Mouse (Mus musculus): ENCODE measurements around the gene Hinfp.
A peak's percentile ranks its signal among the peaks of the same experiment; 100 is the strongest.
"Not testable (repeated sequence)": the region's sequence is repeated elsewhere in the genome, so short reads cannot be mapped to it uniquely, and the experiment has no call there.

Hinfp gene

GRCm38 (mm10) chr9:44305466-44306079, at the start of gene Hinfp:
Gene Hinfp (minus strand): TSS chr9:44305671.
- peak; percentile 99 for DNase-seq (ENCODE audit: low read depth)

GRCm38 (mm10) chr9:44353142-44353541, 47.7 kb upstream of the Hinfp start:
- DNase-seq (ENCODE audit: low read depth), result no peak

DNA sequence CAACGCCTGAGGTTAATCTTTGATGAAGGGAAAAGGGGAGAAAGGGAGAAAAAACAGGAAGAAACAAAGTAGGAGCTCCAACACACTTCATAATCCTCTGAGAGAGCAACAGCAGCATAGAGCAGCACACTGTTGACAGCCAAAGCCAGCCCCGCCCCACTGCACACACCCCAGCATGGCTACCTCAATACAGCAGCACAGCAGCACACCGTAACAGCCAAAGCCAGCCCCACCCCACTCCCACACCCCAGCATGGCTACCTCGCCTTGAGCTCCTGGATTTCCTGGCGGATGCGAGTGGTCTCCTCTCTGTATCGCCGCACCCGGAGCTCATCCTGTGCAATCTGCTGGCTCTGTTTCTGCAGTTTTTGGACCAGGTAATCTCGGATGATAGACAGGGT, 46.9 kb upstream of the Hinfp start:
- no peak for DNase-seq (ENCODE audit: low read depth)

DNA sequence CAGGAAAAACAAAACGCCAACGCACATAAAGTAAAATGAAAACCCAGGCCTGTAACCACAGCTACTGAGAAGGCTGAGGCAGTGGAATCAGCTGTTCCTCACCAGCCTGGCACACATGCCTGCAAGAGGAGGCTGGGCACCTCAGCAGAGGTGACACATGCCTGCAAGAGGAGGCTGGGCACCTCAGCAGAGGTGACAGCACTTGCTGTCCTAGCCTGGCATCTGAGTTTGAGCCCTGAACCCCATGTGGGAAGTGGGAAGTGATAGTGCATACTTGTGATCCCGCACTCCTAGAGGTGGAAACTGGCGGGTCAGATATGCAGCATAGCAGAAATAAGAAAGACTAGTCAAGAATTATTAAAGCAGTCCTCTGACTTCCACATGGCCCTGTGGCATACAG, 45.9 kb upstream of the Hinfp start:
- DNase-seq (ENCODE audit: low read depth), result no peak

- no peak for DNase-seq (ENCODE audit: low read depth)
These were observed 43.1 kb upstream of the Hinfp start for GRCm38 (mm10) chr9:44348546-44348945.

DNA sequence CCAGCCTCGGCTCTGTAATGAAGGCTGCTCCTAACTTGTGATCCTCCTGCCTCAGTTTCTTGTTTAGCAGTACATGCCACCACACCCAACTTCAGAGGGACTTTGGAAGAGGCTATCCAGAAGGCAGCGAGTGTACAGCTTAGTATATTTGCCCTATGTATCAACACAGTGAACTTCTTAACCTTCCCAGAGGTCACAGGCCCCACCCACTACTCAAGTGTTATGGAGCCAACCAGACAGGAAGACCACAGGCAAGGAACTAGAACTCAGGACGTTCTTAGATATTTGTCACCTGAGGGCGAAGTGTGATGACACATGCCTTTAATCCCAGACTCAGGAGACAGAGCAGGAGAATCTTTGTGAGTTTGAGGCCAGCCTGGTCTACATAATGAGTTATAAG, 42.1 kb upstream of the Hinfp start:
- DNase-seq (ENCODE audit: low read depth), result no peak

- DNase-seq (ENCODE audit: low read depth), result no peak
These were observed 41.7 kb upstream of the Hinfp start for GRCm38 (mm10) chr9:44347166-44347565.

- no peak for DNase-seq (ENCODE audit: low read depth)
These were observed 40.3 kb upstream of the Hinfp start for GRCm38 (mm10) chr9:44345570-44346433.

DNA sequence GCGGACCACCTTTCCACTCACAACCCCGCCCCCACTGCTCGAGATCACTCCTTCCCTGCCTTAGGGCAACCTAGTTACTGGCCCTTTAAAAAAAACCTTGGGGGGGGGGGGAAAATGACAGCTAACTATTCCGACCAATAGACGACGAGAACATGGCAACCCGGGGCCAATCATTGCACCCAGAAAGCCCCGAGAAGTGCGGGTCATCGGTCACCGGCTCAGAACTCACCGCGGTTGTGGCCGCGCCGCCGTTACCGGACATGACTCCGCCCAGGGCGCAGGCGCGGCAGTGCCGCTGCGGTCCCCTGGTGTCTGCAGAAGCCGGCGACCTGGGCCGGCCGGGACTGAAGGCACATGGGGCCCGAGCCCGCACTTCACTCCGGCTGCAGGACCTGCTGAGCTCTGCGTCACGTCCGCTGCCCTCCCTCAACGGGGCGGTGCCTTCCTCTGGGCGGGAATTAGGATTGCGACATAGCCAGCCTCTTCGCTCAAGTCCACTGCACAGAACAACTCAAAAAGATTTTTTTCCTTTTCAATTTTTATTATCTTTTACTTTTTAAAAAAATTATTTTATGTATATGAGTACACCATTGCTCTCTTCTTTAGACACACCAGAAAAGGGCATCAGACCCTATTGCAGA, 38.4 kb upstream of the Hinfp start, which contains the start of gene Hmbs:
Gene Hmbs (minus strand): TSS at position 448 of the 641 bp plus-strand sequence.
- peak; percentile 95 for DNase-seq (ENCODE audit: low read depth)

GRCm38 (mm10) chr9:44343290-44343689, 37.8 kb upstream of the Hinfp start:
- DNase-seq (ENCODE audit: low read depth), result no peak

DNA sequence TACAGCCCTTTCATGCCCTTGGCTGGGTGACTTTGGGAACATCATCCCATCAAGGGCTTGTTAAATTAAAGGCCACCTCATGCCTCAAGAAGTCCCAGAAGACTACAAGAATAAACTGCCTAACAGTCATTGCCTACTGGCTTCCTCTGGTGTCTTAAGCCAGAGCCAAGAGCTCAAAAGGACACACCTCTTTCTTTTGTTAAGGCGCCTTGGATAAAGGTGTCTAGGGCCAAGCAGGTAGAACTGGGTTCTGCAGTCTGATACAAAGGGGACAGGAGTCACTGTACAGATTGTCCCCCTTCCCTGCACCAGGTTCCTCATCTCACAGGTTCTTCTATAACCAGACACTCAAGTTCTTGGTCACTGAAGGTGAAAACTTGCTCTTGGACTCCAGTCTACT, 37.1 kb upstream of the Hinfp start:
- no peak for DNase-seq (ENCODE audit: low read depth)

- DNase-seq (ENCODE audit: low read depth), result no peak
These were observed 36.7 kb upstream of the Hinfp start for GRCm38 (mm10) chr9:44342173-44342572.

DNA sequence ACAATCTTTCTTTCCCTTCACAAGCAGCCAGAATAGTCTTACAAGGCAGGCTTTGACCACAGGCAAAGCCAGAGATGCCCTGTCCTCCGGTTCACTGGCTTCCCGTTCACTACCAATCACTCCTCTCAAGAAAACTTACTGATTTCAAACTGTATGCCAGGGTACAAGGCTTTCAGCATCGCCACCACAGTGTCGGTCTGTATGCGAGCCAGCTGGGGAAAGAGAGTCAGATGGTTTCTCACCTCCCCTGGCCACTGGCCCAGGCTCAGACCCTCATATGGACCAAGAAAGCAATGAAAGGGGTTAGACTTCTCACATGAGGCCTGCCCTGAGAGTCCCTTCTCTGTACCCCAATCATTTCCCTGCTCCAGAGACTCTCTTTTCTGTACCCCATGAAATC, 36.0 kb upstream of the Hinfp start:
- DNase-seq (ENCODE audit: low read depth), result no peak

GRCm38 (mm10) chr9:44338574-44338973, 33.1 kb upstream of the Hinfp start:
- DNase-seq (ENCODE audit: low read depth), result no peak

DNA sequence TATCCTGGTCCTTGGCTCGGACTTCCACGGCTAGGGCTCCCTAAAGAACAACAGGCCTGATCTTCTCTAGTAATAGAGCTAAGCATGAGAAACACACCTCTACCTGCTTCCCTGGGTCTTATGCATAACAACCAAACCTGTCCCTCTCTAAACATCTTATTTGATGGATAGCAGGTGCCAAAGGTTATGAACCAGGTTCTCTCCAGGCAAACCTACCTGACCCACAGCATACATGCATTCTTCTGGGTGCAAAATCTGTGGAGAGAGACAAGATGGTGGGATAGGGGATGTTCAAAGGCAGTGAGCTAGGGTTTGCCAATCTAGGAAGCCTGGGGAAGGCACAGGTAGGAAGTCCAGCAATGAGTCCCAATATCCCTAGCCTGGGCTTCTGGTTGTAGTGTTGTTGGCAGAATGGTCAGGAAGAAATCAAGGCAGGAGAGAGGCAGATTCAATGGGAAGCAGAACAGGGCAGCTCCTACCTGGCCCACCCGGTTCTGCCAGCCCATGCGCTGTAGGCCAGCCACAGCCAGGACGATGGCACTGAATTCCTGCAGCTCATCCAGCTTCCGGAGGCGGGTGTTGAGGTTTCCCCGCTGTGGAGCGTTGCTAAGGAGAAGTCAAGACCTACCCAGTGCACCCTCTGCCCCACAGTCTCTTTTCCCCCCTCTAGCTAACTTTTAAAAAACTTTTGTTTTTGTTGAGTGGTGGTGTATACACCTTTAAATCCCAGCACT, 32.1 kb upstream of the Hinfp start:
- DNase-seq (ENCODE audit: low read depth), result no peak

DNA sequence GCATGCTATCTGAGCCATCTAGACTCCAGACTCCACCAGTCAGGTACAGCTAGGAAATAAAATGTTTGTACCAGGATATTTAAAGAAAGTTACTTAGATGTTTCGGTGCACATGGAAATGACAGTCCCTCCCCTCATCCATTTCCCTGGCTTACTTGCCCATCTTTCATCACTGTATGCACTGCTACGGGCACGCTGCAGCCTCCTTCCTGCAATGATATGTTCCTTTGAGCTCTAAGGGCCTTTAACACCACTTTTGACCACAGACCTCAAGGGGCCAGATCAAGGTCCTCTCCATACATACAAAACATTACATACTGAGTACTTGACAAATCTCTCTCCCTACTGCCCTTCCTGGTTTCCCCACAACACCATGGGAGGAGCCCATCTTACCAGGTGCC, 31.5 kb upstream of the Hinfp start:
- DNase-seq (ENCODE audit: low read depth), result peak; percentile 32

DNA sequence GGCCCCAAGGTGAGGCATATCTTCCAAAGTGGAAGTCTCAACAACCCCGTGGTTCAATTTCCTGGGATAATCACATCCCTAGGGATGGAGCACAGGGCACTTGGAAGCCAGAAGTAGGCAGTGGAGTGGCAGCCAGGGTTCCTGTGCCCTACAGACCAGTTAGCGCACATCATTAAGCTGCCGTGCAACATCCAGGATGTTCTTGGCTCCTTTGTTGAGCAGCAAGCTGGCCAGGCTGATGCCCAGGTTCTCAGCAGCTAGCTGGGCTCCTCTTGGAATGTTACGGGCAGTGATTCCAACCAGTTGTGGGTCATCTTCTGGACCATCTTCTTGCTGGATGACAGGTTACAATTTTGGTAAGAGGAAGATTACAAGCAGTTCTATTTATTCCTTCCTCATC, 31.0 kb upstream of the Hinfp start:
- DNase-seq (ENCODE audit: low read depth), result not testable (repeated sequence)

DNA sequence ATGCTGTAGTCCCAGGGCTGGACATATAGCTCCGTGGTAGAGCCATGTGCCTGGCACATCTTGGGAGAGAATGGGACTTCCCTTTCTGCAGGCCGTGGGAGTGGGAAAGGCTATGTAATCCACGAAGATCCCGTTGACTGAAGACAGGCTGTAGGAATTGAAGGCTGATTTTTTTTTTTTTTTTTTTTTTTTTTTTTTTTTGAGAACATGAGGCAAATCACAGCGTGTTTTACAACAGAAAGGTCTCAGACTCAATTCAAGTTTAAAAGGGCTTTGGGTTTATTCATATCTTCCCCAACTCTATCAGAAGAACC, 30.6 kb upstream of the Hinfp start:
- DNase-seq (ENCODE audit: low read depth), result no peak

DNA sequence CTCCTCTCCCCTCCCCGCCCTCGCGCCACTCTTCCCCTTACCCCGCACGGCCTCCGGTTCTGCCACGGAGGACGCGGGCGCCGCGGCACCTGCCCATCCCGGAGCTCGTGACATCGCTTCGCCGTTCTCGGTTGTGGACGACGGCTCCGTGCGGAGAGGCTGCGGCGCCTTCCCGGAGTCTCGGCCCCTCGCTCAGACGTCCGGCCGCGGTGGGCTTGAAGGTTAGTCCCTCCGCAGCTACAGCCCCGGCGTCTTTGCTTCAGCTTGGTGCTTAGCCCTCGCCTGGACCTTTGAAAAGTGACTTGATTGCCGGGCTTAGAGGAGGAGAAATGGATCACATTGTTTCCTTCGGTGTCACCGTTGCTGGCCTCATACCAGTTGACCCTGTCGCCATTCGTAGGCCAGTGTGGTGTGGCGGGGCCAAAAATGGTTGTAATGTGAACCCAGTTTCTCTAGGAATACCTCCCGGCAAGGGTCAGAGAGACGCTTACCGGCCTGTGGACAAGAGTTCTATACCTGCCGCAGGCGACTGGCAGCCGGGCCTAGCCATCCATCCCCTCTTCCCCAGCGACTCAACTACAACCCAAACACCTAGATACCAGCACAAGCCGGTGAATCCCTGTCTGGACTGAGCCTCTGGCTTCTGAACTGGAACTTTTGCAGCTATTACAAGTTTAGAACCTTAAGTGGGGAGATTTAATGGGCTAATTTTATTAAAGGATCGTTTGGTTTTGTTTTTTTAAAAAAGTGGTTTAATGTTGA, 30.0 kb upstream of the Hinfp start:
- DNase-seq (ENCODE audit: low read depth), result peak; percentile 49

DNA sequence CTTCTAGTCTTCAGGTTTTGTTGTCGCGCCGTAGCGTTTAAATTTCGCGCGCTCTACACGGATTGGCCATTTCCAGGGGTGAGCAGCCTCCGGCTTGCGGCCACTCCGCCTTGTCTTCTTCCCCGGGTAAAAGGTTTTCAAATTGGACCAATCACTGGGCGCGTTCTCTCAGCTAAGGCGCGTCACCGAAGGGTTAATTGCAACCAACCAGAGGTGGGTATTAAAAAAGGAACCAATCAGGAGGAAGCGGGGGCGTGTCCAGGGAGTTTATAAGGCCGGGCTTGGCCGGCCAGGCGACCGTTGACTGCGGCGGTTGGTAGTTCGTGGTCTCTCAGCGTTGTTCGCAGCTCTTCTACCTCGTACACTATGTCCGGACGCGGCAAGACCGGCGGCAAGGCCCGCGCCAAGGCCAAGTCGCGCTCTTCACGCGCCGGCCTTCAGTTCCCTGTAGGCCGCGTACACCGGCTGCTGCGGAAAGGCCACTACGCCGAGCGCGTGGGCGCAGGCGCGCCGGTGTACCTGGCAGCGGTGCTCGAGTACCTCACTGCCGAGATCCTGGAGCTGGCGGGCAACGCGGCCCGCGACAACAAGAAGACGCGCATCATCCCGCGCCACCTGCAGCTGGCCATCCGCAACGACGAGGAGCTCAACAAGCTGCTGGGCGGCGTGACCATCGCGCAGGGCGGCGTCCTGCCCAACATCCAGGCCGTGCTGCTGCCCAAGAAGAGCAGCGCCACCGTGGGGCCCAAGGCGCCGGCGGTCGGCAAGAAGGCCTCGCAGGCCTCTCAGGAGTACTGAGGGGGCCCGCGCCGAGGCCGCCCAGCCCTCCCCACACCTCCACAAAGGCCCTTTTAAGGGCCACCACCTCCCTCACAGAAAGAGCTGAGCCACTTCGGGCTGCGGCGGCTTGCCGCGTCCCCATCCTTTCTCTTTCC, 29.2 kb upstream of the Hinfp start, which contains the start of gene H2afx:
Gene H2afx (plus strand): TSS at position 299 of the 935 bp plus-strand sequence.
- DNase-seq (ENCODE audit: low read depth), result peak; percentile 100

All from induced T-regulatory cell, adult 2 months (primary cell).